18 mouse cellular contexts compared by ENCODE assay signal in genomic region chr9:100525225-100525624, GRCm38 (mm10). TPM values are rescaled to one million over a fixed set of nuclear protein-coding genes. Genes with fewer than 3 reads are reported as not detected.
"Had no signal": no experiment of that assay in that cellular context is flagged by ENCODE, and none has a peak within 500 bp of the region (broad histone marks: within the 10 kb centered on the region; RNA-seq: fewer than 3 reads in every experiment).

No protein-coding gene starts in this region.

- H3K27me3 ChIP-seq: neural tube, embryonic 12.5 days; neural tube, embryonic 13.5 days; neural tube, embryonic 15.5 days; stomach, embryonic 15.5 days had no signal

- H3K4me3 ChIP-seq: neural tube, embryonic 12.5 days; neural tube, embryonic 13.5 days; neural tube, embryonic 15.5 days; stomach, embryonic 15.5 days had no signal

- H3K36me3 ChIP-seq: neural tube, embryonic 12.5 days; neural tube, embryonic 15.5 days; stomach, embryonic 15.5 days had no signal

- DNase-seq: retina, postnatal 1 day; right cerebral cortex, adult 18-20 months; right cerebral cortex, postnatal 14 days; right cerebral cortex, postnatal 25 days; right cerebral cortex, postnatal 4 days; spleen, adult 18-20 months; thymus, adult 18-20 months; thymus, adult 2 months; thymus, postnatal 14 days; thymus, postnatal 25 days; thymus, postnatal 36 days; thymus, postnatal 4 days had no signal

- H3K4me1 ChIP-seq: neural tube, embryonic 12.5 days; neural tube, embryonic 13.5 days; neural tube, embryonic 15.5 days; stomach, embryonic 15.5 days had no signal

- H3K27ac ChIP-seq: neural tube, embryonic 12.5 days; neural tube, embryonic 13.5 days; neural tube, embryonic 15.5 days; stomach, embryonic 15.5 days; stomach, postnatal 0 days had no signal

- H3K9me3 ChIP-seq: neural tube, embryonic 15.5 days; stomach, embryonic 15.5 days had no signal

- H3K9ac ChIP-seq: neural tube, embryonic 12.5 days; neural tube, embryonic 13.5 days; neural tube, embryonic 15.5 days; stomach, embryonic 15.5 days had no signal

RNA-seq across cellular contexts. Expression of gene Slc35g2, which starts 45.7 kb away (rescaled TPM):
- total RNA-seq: neutrophil, adult 5-6 weeks had no signal
